Mouse (Mus musculus): Measurements from ENCODE around the gene Hdac9. TPM values are rescaled to one million over a fixed set of nuclear protein-coding genes. Genes with fewer than 3 reads are reported as not detected.

The Hdac9 gene
- polyA plus RNA-seq, 1 experiment from 2014 or later: 3.2 TPM

DNA sequence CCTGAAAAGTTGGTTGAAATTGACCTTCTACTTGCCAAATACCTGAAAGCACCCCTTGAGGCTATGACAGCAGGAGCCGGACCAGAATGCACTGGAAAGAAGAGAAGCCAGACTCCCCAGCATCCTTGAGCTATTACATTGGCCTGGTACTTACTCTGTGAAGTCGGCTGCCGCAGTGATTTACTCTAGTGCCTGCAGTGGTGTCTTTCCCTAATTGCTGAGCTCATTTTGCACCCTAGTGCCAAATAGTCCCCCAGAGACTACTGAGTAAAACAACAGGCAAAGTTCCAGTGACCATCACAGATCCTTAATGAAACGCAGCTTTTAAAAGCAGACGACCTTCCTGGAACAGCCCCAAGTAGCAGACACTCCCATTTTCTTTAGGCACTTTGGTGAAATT is 761.2 kb downstream of the Hdac9 start:
- 42% methylated on average over 5 of the region's 5 CpGs for WGBS
- no peak overlapping the region for H3K27ac ChIP-seq (ENCODE audit: low read length)
- no peaks in the 10 kb centered on the region for H3K4me1 ChIP-seq (ENCODE audit: control insufficient read depth, insufficient read depth, low read length)
- H3K9ac ChIP-seq (ENCODE audit: low read depth, low read length): no peak overlapping the region
- no peaks in the 10 kb centered on the region for H3K27me3 ChIP-seq (replicated peaks; ENCODE audit: control insufficient read depth, insufficient read depth, low read length)
- no peaks in the 10 kb centered on the region for H3K9me3 ChIP-seq (ENCODE audit: control insufficient read depth, low read length)
- H3K36me3 ChIP-seq (ENCODE audit: control insufficient read depth, insufficient read depth, low read length): no peaks in the 10 kb centered on the region
- no peak overlapping the region for H3K4me2 ChIP-seq (ENCODE audit: low read depth, low read length)
- no peak overlapping the region for H3K4me3 ChIP-seq (ENCODE audit: low read length)
- no peak for ATAC-seq

GRCm38 (mm10) chr12:34154757-34155156 is 762.1 kb downstream of the Hdac9 start:
- Histone ChIP-seq H3K4me3 (ENCODE audit: low read length) (no peak overlapping the region), H3K9me3 (ENCODE audit: control insufficient read depth, low read length) (no peaks in the 10 kb centered on the region), H3K27me3 (replicated peaks; ENCODE audit: control insufficient read depth, insufficient read depth, low read length) (no peaks in the 10 kb centered on the region), H3K36me3 (ENCODE audit: control insufficient read depth, insufficient read depth, low read length) (no peaks in the 10 kb centered on the region), H3K9ac (ENCODE audit: low read depth, low read length) (no peak overlapping the region), H3K4me2 (ENCODE audit: low read depth, low read length) (no peak overlapping the region), H3K4me1 (ENCODE audit: control insufficient read depth, insufficient read depth, low read length) (no peaks in the 10 kb centered on the region), H3K27ac (ENCODE audit: low read length) (no peak overlapping the region)
- ATAC-seq: no peak
- 41% methylated on average over 3 of the region's 3 CpGs for WGBS

DNA sequence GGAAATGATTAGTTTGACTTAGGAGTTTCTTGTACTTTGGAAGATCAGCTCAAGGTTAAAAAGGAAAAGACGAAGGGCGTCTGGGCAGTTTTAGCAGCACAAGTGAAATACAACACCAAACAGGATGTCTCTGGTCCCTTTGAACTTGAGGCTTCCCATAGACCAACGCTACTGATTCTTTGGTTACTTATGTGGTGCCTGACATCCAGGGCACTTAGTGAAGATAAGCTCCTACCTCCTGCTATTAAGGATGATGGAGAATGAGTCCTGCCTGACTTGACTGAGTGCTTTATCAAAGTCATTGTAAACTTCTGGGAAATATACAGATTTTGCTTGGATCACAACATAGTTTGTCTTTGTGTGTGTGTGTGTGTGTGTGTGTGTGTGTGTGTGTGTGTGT is 765.6 kb downstream of the Hdac9 start:
- 48% methylated on average over 3 of the region's 3 CpGs for WGBS
- no peak overlapping the region for H3K4me2 ChIP-seq (ENCODE audit: low read depth, low read length)

DNA sequence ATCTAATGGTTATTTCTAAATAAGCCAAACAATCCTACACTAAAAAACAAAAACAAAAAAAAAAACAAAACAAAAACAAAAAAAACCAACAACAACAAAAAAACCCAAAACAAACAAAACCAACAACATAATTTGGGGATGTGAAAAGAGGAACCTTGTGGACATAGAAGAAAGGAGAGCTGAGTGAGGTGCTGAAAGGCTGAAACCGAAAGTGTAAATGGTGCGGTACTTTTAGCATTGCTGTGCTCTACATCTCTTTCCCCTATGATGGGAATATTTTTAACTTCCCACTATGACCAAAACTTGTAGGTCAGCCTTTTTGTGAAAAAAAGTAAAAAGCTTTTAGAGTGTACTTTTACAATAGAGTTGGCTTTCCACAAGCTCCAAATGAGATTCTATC is 774.2 kb downstream of the Hdac9 start:
- no peak overlapping the region for H3K27ac ChIP-seq (ENCODE audit: low read length)
- no peak overlapping the region for H3K4me2 ChIP-seq (ENCODE audit: low read depth, low read length)
- H3K36me3 ChIP-seq (ENCODE audit: control insufficient read depth, insufficient read depth, low read length): no peaks in the 10 kb centered on the region
- no peak overlapping the region for H3K4me3 ChIP-seq (ENCODE audit: low read length)
- no peaks in the 10 kb centered on the region for H3K9me3 ChIP-seq (ENCODE audit: control insufficient read depth, low read length)
- no peaks in the 10 kb centered on the region for H3K4me1 ChIP-seq (ENCODE audit: control insufficient read depth, insufficient read depth, low read length)
- no peaks in the 10 kb centered on the region for H3K27me3 ChIP-seq (replicated peaks; ENCODE audit: control insufficient read depth, insufficient read depth, low read length)
- no peak overlapping the region for H3K9ac ChIP-seq (ENCODE audit: low read depth, low read length)
- WGBS: 83% methylated on average over 2 of the region's 2 CpGs
- no peak for ATAC-seq

More for the DNA sequence above, 765.6 kb downstream of the Hdac9 start:
- Histone ChIP-seq H3K9ac (ENCODE audit: low read depth, low read length) (no peak overlapping the region), H3K27ac (ENCODE audit: low read length) (no peak overlapping the region), H3K9me3 (ENCODE audit: control insufficient read depth, low read length) (no peaks in the 10 kb centered on the region), H3K27me3 (replicated peaks; ENCODE audit: control insufficient read depth, insufficient read depth, low read length) (no peaks in the 10 kb centered on the region), H3K4me1 (ENCODE audit: control insufficient read depth, insufficient read depth, low read length) (no peaks in the 10 kb centered on the region), H3K36me3 (ENCODE audit: control insufficient read depth, insufficient read depth, low read length) (no peaks in the 10 kb centered on the region), H3K4me3 (ENCODE audit: low read length) (no peak overlapping the region)
- ATAC-seq: no peak

DNA sequence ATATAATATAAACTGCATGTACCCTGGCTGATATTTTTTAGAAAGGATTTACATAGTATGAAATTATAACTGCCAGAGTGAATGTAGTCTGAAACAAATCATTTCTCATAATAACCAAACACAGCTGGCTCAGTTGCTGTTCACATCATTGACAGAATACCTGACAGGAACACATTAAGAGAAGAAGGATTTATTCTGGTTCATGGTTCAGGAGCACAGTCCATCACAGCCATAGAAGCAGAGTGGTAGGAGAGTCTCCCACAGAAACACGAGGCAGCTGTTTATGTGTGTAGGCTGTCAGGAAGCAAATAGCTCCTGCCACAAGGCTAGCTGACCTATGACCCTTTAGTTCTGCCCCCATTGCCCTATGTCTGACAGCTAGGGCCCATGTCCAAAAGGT is 803.6 kb downstream of the Hdac9 start:
- Histone ChIP-seq H3K4me1 (ENCODE audit: control insufficient read depth, insufficient read depth, low read length) (no peaks in the 10 kb centered on the region), H3K9me3 (ENCODE audit: control insufficient read depth, low read length) (no peaks in the 10 kb centered on the region), H3K27ac (ENCODE audit: low read length) (no peak overlapping the region), H3K9ac (ENCODE audit: low read depth, low read length) (no peak overlapping the region), H3K27me3 (replicated peaks; ENCODE audit: control insufficient read depth, insufficient read depth, low read length) (no peaks in the 10 kb centered on the region), H3K36me3 (ENCODE audit: control insufficient read depth, insufficient read depth, low read length) (no peaks in the 10 kb centered on the region), H3K4me2 (ENCODE audit: low read depth, low read length) (no peak overlapping the region), H3K4me3 (ENCODE audit: low read length) (no peak overlapping the region)
- no peak for ATAC-seq
- WGBS: 21% methylated on average over 1 of the region's 1 CpGs

DNA sequence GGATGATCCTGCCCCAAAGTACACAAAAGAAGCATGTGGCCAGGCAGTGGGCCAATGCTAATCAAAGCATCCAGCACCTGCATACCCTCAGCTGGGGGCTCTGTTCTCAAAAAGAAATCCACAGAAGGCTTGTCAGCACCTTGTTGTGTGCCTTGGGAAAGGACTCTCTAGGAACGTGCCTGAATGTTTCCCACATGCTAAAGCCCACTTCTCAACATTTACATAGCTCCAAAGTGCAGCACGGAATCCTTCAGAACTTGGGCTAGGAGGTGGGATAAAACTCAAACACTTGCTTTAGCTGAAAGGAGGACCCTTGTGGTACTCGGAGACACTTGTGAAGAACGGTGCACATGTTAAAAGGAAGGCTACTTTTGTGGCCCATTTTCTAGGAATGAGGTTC is 823.9 kb downstream of the Hdac9 start:
- no peaks in the 10 kb centered on the region for H3K4me1 ChIP-seq (ENCODE audit: control insufficient read depth, insufficient read depth, low read length)
- ATAC-seq: no peak
- no peak overlapping the region for H3K4me2 ChIP-seq (ENCODE audit: low read depth, low read length)
- H3K4me3 ChIP-seq (ENCODE audit: low read length): no peak overlapping the region
- H3K27ac ChIP-seq (ENCODE audit: low read length): no peak overlapping the region
- H3K9ac ChIP-seq (ENCODE audit: low read depth, low read length): no peak overlapping the region
- 72% methylated on average over 4 of the region's 4 CpGs for WGBS
- H3K36me3 ChIP-seq (ENCODE audit: control insufficient read depth, insufficient read depth, low read length): no peaks in the 10 kb centered on the region
- H3K27me3 ChIP-seq (replicated peaks; ENCODE audit: control insufficient read depth, insufficient read depth, low read length): no peaks in the 10 kb centered on the region
- no peaks in the 10 kb centered on the region for H3K9me3 ChIP-seq (ENCODE audit: control insufficient read depth, low read length)

DNA sequence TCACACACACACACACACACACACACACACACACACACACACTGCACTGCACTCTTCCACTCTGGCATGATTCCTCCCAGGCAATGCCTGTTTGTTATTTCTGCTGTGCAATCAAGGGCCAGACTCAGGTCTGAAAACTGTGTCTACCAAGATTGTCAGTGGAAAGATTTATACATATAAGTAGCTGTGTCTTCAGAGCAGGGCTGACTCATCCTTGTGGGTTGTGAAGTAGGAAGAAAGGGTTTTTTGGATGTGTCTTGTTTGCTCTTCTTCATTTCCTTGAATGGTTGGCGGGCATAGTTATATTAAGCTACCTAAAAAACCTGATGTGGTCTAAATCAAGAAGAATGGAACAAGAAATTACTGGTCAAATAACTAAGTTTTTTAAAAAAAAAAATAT is 825.0 kb downstream of the Hdac9 start:
- H3K9me3 ChIP-seq (ENCODE audit: control insufficient read depth, low read length): no peaks in the 10 kb centered on the region
- WGBS: 93% methylated on average over 1 of the region's 1 CpGs

DNA sequence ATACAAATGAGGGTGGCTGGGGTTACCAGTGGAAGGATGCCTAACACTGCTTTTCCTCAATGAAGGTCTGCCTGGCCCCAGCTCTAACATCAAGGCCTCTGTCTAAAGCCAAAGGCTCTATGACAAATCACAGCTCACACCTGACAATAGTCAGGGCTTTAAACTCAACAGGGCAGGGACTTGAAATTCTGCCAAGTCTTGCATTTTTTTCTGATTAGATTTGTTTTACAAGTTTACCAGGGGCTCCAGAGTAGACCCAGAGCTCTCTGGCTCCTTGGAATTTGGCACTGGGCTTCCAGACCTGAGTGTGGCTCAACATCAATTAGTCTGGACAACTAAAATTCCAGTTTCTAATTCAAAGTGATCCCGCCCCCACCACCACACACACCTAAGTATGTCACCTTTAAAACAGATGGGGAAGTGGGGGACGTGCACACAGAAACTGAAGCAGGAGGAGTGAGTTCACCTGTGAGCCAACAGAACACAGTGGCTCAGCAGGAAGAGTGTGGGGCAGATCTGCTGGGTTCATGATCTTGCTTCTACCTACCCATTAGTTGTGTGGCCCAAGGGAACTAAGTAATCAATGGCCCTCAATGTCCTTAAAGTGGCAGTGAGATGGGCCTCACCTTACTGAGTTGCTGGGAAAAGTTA is 829.5 kb downstream of the Hdac9 start:
- H3K36me3 ChIP-seq (ENCODE audit: control insufficient read depth, insufficient read depth, low read length): no peaks in the 10 kb centered on the region
- H3K27ac ChIP-seq (ENCODE audit: low read length): no peak overlapping the region
- no peak overlapping the region for H3K9ac ChIP-seq (ENCODE audit: low read depth, low read length)
- no peak overlapping the region for H3K4me2 ChIP-seq (ENCODE audit: low read depth, low read length)
- no peaks in the 10 kb centered on the region for H3K27me3 ChIP-seq (replicated peaks; ENCODE audit: control insufficient read depth, insufficient read depth, low read length)
- H3K4me1 ChIP-seq (ENCODE audit: control insufficient read depth, insufficient read depth, low read length): no peaks in the 10 kb centered on the region
- 79% methylated on average over 2 of the region's 2 CpGs for whole genome bisulfite sequencing
- no peaks in the 10 kb centered on the region for H3K9me3 ChIP-seq (ENCODE audit: control insufficient read depth, low read length)
- no peak for ATAC-seq
- no peak overlapping the region for H3K4me3 ChIP-seq (ENCODE audit: low read length)

More for the DNA sequence above, 825.0 kb downstream of the Hdac9 start:
- Histone ChIP-seq H3K27me3 (replicated peaks; ENCODE audit: control insufficient read depth, insufficient read depth, low read length) (no peaks in the 10 kb centered on the region), H3K4me3 (ENCODE audit: low read length) (no peak overlapping the region), H3K36me3 (ENCODE audit: control insufficient read depth, insufficient read depth, low read length) (no peaks in the 10 kb centered on the region), H3K27ac (ENCODE audit: low read length) (no peak overlapping the region), H3K4me2 (ENCODE audit: low read depth, low read length) (no peak overlapping the region), H3K4me1 (ENCODE audit: control insufficient read depth, insufficient read depth, low read length) (no peaks in the 10 kb centered on the region), H3K9ac (ENCODE audit: low read depth, low read length) (no peak overlapping the region)
- no peak for ATAC-seq

DNA sequence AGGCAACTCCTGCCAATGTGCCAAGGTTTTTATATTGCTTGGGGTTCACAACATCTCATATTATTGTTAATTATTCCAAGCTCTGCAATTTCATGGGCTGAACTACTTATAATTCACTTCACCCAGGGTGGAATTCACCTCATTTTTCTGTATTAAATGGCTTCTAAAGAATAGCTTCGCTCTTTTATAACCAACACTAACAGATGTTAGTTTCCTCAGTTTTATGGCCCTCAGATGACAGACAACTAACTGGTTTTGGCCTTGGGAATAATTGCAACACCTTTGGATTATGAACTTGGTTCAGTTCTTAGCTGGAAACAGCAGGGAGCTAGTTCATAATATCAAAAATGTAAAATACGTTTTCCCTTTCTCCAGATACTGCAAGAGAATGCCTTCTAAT is 839.9 kb downstream of the Hdac9 start:
- Histone ChIP-seq H3K4me2 (ENCODE audit: low read depth, low read length) (no peak overlapping the region), H3K36me3 (ENCODE audit: control insufficient read depth, insufficient read depth, low read length) (no peaks in the 10 kb centered on the region), H3K4me1 (ENCODE audit: control insufficient read depth, insufficient read depth, low read length) (no peaks in the 10 kb centered on the region), H3K27ac (ENCODE audit: low read length) (no peak overlapping the region), H3K9me3 (ENCODE audit: control insufficient read depth, low read length) (no peaks in the 10 kb centered on the region), H3K4me3 (ENCODE audit: low read length) (no peak overlapping the region), H3K9ac (ENCODE audit: low read depth, low read length) (no peak overlapping the region), H3K27me3 (replicated peaks; ENCODE audit: control insufficient read depth, insufficient read depth, low read length) (no peaks in the 10 kb centered on the region)
- no peak for ATAC-seq
- WGBS: 92% methylated on average over 2 of the region's 2 CpGs

Measured in intestine, embryonic 16.5 days (tissue).